Mouse (Mus musculus) layer of hippocampus, postnatal 14 days (tissue): Measurements from ENCODE around the gene Uvrag. TPM values are rescaled to one million over a fixed set of nuclear protein-coding genes. Genes with fewer than 3 reads are reported as not detected.

Experiments used
- DNase-seq, 2 experiments: peaks; one replicate each; pipeline ENCODE4 v3.0.0; 2021 to 2022; ENCODE audit warnings: low spot score in 2 of 2, mixed read lengths in 1 of 2
- total RNA-seq, 2 experiments: library from RNA; stranded (reverse); gene quantifications; 2 replicates each; pipeline ENCODE4 v1.2.3; 2021

Uvrag gene
- total RNA-seq, 2 experiments from 2014 or later = 44.6 to 45.8 TPM

GRCm38 (mm10) chr7:99141919-99142606 lies 1.1 kb upstream of the Uvrag start:
- peak in 1 of 2 experiments; percentile 26 for DNase-seq

- no peak for DNase-seq
Measured at GRCm38 (mm10) chr7:99140511-99140910, 430 bp downstream of the Uvrag start.

- peak; percentile 17 to 29 for DNase-seq
Measured at GRCm38 (mm10) chr7:99139841-99140491, 975 bp downstream of the Uvrag start.

GRCm38 (mm10) chr7:99137541-99137940 lies 3.4 kb downstream of the Uvrag start:
- DNase-seq = no peak

- DNase-seq = no peak
Measured at GRCm38 (mm10) chr7:99136789-99137188, 4.2 kb downstream of the Uvrag start.

GRCm38 (mm10) chr7:99133811-99134402 lies 7.0 kb downstream of the Uvrag start:
- DNase-seq = no peak

GRCm38 (mm10) chr7:99132597-99132996 lies 8.3 kb downstream of the Uvrag start:
- no peak for DNase-seq

- no peak for DNase-seq
Measured at GRCm38 (mm10) chr7:99131819-99132353, 9.1 kb downstream of the Uvrag start.

- DNase-seq = no peak
Measured at GRCm38 (mm10) chr7:99128965-99129364, 12.0 kb downstream of the Uvrag start.

GRCm38 (mm10) chr7:99128020-99128950 lies 12.7 kb downstream of the Uvrag start:
- no peak for DNase-seq

GRCm38 (mm10) chr7:99126057-99126456 lies 14.9 kb downstream of the Uvrag start:
- no peak for DNase-seq

- no peak for DNase-seq
Measured at GRCm38 (mm10) chr7:99122651-99123050, 18.3 kb downstream of the Uvrag start.

GRCm38 (mm10) chr7:99120865-99121521 lies 19.9 kb downstream of the Uvrag start:
- no peak for DNase-seq

- no peak for DNase-seq
Measured at GRCm38 (mm10) chr7:99120082-99120481, 20.9 kb downstream of the Uvrag start.

GRCm38 (mm10) chr7:99116781-99117180 lies 24.2 kb downstream of the Uvrag start:
- DNase-seq = no peak

GRCm38 (mm10) chr7:99114006-99114726 lies 26.8 kb downstream of the Uvrag start:
- no peak for DNase-seq

GRCm38 (mm10) chr7:99107566-99107965 lies 33.4 kb downstream of the Uvrag start:
- DNase-seq = peak in 1 of 2 experiments; percentile 53

GRCm38 (mm10) chr7:99106714-99107270 lies 34.1 kb downstream of the Uvrag start:
- no peak for DNase-seq
